Mouse (Mus musculus) lung, postnatal 10 days (tissue): ENCODE data around the gene Olfr195.
"Not testable (repeated sequence)": the region's sequence is repeated elsewhere in the genome, so short reads cannot be mapped to it uniquely, and the experiment has no call there.

Experiments
- DNase-seq: peaks from one replicate; pipeline ENCODE4 v3.0.0; 2021

Gene Olfr195

GRCm38 (mm10) chr16:59146746-59147145, at the start of gene Olfr195:
Olfr195 (plus strand) TSS chr16:59147046.
- DNase-seq = no peak

- DNase-seq = no peak
Measured at GRCm38 (mm10) chr16:59105312-59105711, 41.5 kb upstream of the Olfr195 start.

- not testable (repeated sequence) for DNase-seq
Measured at GRCm38 (mm10) chr16:59108522-59108921, 38.3 kb upstream of the Olfr195 start.

- DNase-seq = no peak
Measured at GRCm38 (mm10) chr16:59111781-59112180, 35.1 kb upstream of the Olfr195 start, which contains the start of gene Olfr193. Olfr193 (minus strand) TSS chr16:59111881.

- no peak for DNase-seq
Measured at GRCm38 (mm10) chr16:59120969-59121368, 25.9 kb upstream of the Olfr195 start, which contains the start of gene Olfr194. Olfr194 (minus strand) TSS chr16:59121069.

GRCm38 (mm10) chr16:59130740-59131139, 16.1 kb upstream of the Olfr195 start:
- no peak for DNase-seq

GRCm38 (mm10) chr16:59141105-59141504, 5.7 kb upstream of the Olfr195 start:
- no peak for DNase-seq

GRCm38 (mm10) chr16:59151996-59152395, 5.2 kb downstream of the Olfr195 start:
- no peak for DNase-seq

- no peak for DNase-seq
Measured at GRCm38 (mm10) chr16:59170354-59170753, 23.5 kb downstream of the Olfr195 start, which contains the start of gene Olfr196. Olfr196 (minus strand) TSS chr16:59170454.
